Mouse (Mus musculus) cortical plate, adult 2 months (tissue): ENCODE data around the gene Gm43738.

Source experiments
- CTCF ChIP-seq: fragments of 200-500 bp; IDR thresholded peaks from 2 replicates; pipeline ENCODE4 v1.5.1; 2011; ENCODE audit warnings: mild to moderate bottlenecking, control low read depth, low read length; ENCODE audit not compliant: insufficient read depth; ENCODE audit errors: extremely low read depth
- POLR2A ChIP-seq: fragments of 200-500 bp; IDR thresholded peaks from 2 replicates; pipeline ENCODE4 v1.6.1; 2011; ENCODE audit warnings: mild to moderate bottlenecking, low read length, control low read depth; ENCODE audit not compliant: insufficient read depth; ENCODE audit errors: extremely low read depth

DNA sequence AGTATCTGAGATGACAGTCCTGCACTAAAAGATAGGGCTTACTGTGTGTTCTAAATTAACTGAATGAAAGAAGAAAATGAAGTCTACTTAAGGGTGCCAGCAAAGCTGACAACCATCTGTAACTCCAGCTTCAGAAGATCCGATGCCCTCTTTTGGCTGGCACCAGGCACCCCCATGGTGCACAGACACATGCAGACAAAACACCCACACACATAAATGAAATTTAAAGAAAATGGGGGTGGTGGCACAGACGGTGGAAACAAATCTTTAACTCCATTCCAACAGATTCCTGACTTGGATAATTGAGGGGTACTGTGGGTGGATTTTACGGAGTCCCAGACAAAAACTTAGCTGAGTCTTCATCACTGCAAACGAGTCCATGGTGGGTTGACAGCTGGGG is 30.9 kb upstream of the Gm43738 start:
- TF ChIP-seq CTCF (no peak), POLR2A (no peak)
